Mouse (Mus musculus) thymus, adult 2 months (tissue): ENCODE data around the gene Gm42791.

ENCODE experiments used
- CTCF ChIP-seq: fragments of 200-500 bp; IDR thresholded peaks from 2 replicates; pipeline ENCODE4 v1.5.1; 2012; ENCODE audit warnings: mild to moderate bottlenecking, control low read depth, low read length, moderate library complexity, borderline replicate concordance; ENCODE audit not compliant: control insufficient read depth, poor library complexity, insufficient read depth; ENCODE audit errors: extremely low read depth
- POLR2A ChIP-seq: fragments of 200-500 bp; IDR thresholded peaks from 2 replicates; pipeline ENCODE4 v1.6.1; 2012; ENCODE audit warnings: mild to moderate bottlenecking, low read length, control low read depth, moderate library complexity; ENCODE audit not compliant: control insufficient read depth, poor library complexity, insufficient read depth; ENCODE audit errors: extremely low read depth

DNA sequence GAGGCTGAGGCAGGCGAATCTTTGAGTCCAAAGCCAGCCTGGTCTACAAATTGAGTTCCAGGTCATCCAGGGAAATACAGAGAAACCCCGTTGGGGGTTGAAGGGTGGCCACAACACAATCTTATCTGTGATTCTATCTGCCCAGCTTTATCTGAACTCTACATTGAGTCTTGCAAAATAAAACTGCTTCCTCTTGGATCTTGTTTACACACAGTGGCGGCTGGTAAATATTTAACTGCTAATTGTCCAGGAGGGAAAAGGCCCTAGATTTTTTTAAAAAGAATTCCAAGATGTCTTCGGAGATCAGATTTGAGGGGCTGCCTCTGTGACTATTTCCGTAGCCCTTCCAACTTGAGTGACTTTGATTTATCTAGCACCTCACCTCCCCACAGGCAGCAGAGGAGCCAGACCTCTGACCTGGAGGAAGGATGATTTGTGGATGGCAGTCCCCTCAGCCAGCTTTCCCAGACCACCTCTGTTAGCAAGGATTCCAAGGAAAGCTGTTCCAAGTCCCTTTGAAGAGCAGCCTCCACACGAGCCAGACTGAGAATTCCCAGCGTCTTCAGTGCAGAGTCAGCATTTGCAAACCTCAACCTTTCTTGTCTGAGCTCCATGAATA, 25.9 kb downstream of the Gm42791 start:
- no peak for TF ChIP-seq CTCF
- TF ChIP-seq POLR2A: no peak
